Mouse (Mus musculus) stomach, postnatal 0 days (tissue): Measurements from ENCODE around the gene Nrp1. TPM values are rescaled to one million over a fixed set of nuclear protein-coding genes. Genes with fewer than 3 reads are reported as not detected.

Source experiments
- ATAC-seq: fragments of 200-750 bp; cut with Nextera tagmentation; 2 replicates; pipeline ENCODE4 v1.8.0; 2017; ENCODE audit not compliant: low FRiP score, low TSS enrichment
- DNase-seq: peaks from one replicate; pipeline ENCODE4 v3.0.0-alpha.2; 2016; ENCODE audit warnings: low spot score
- H3K27ac ChIP-seq: fragments of 300-500 bp; sonication (generic); replicated peaks from 2 replicates; pipeline ENCODE4 v1.5.1; 2014; ENCODE audit warnings: mild to moderate bottlenecking, control low read depth
- H3K27me3 ChIP-seq: fragments of 300-500 bp; sonication (generic); 2 replicates; pipeline ENCODE4 v1.6.1; 2014; ENCODE audit warnings: low read length; ENCODE audit not compliant: control insufficient read depth, insufficient read depth
- H3K36me3 ChIP-seq: fragments of 300-500 bp; sonication (generic); 2 replicates; pipeline ENCODE4 v1.6.1; 2014; ENCODE audit warnings: low read length, mixed read lengths; ENCODE audit not compliant: control insufficient read depth, insufficient read depth
- H3K4me1 ChIP-seq: fragments of 300-500 bp; sonication (generic); replicated peaks from 2 replicates; pipeline ENCODE4 v1.6.1; 2014; ENCODE audit warnings: antibody characterized with exemption; ENCODE audit not compliant: control insufficient read depth, insufficient read depth
- H3K4me2 ChIP-seq: fragments of 300-500 bp; sonication (generic); replicated peaks from 2 replicates; pipeline ENCODE4 v1.6.1; 2014; ENCODE audit warnings: low read depth, mild to moderate bottlenecking, control low read depth, moderate library complexity
- H3K4me3 ChIP-seq: fragments of 300-500 bp; sonication (generic); 2 replicates; pipeline ENCODE4 v1.5.1; 2014; ENCODE audit warnings: low read depth, low read length, control low read depth
- H3K9ac ChIP-seq: fragments of 300-500 bp; sonication (generic); 2 replicates; pipeline ENCODE4 v1.6.1; 2014; ENCODE audit warnings: mild to moderate bottlenecking, low read length, control low read depth, mixed read lengths
- H3K9me3 ChIP-seq: fragments of 300-500 bp; sonication (generic); 2 replicates; pipeline ENCODE4 v1.6.1; 2016; ENCODE audit warnings: low read length; ENCODE audit not compliant: control insufficient read depth
- CTCF ChIP-seq: IDR thresholded peaks from 2 replicates; pipeline ENCODE4 v1.5.1; 2016; ENCODE audit warnings: antibody characterized with exemption, low read depth, mild to moderate bottlenecking, moderate library complexity
- EP300 ChIP-seq: optimal IDR thresholded peaks from 2 replicates; pipeline ENCODE3; 2016; ENCODE audit warnings: antibody characterized with exemption
- WGBS: fragments of 180-500 bp; shearing (Covaris S2); extraction: QIAGEN DNeasy Blood & Tissue Kit; methylation state at CpG from one replicate; pipeline ENCODE4 v1.1.7; 2014; 5-methylcytosine and 5-hydroxymethylcytosine counted together
- polyA plus RNA-seq: library from polyadenylated mRNA; unstranded; fragments of >200 nt; fragmentation: Nextera tagmentation; extraction: Ambion mirVana; gene quantifications from 2 replicates; pipeline ENCODE4 v1.2.1, GENCODE M21; 2015

Gene Nrp1
- polyA plus RNA-seq, 1 experiment from 2014 or later = 16.9 TPM

DNA sequence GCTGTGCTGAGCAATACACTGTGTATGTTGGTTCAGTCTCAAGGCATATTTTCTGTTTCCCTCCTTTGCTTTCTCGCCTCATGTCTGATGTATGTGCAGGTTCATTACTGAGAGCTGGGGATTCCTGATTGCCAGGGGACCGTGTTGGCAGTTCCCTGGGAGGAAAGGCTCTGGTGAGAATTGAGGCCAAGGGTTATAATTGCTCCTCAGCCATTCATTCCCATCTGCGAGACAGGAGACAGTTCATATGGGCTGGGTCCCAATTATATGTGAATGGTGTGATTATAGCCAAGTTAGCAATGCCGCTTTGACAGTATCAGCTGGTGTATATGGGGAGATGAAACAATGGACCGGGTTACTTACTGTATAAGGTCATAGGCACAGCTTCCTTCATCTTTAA is 14.3 kb downstream of the Nrp1 start:
- Histone ChIP-seq H3K9me3 (no peaks in the 10 kb centered on the region), H3K4me3 (no peak overlapping the region), H3K36me3 (no peaks in the 10 kb centered on the region), H3K4me1 (no peaks in the 10 kb centered on the region), H3K27me3 (no peaks in the 10 kb centered on the region), H3K27ac (no peak overlapping the region), H3K9ac (no peak overlapping the region), H3K4me2 (no peak overlapping the region)
- DNase-seq = no peak
- no peak for ATAC-seq
- no peak for TF ChIP-seq CTCF
- TF ChIP-seq EP300 = no peak
- 78% methylated on average over 5 of the region's 5 CpGs for WGBS

DNA sequence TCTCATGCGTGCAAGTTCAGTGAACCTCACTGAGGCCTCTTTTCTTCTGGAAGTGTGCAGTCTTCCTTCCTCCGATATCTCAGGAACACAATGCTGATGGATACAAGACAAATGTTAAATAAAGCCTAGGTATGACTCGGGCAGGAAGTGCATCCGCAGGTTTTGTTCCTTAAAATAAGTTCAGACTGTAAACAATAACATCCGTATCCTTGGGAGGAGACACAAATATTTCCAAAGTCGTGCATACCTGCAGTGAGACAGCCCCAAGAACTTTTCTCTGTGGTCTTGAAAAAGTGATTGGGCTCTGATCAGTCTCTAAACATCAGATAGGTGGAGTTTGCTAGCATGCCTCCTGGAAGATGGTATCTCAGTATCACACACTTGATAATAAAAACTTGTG is 15.0 kb downstream of the Nrp1 start:
- no peaks in the 10 kb centered on the region for H3K36me3 ChIP-seq
- TF ChIP-seq EP300 (no peak), CTCF (no peak)
- H3K27me3 ChIP-seq = no peaks in the 10 kb centered on the region
- 80% methylated on average over 6 of the region's 6 CpGs for WGBS
- ATAC-seq (no peak), DNase-seq (no peak)
- H3K9me3 ChIP-seq = no peaks in the 10 kb centered on the region
- no peak overlapping the region for H3K27ac ChIP-seq
- H3K9ac ChIP-seq = no peak overlapping the region
- no peak overlapping the region for H3K4me3 ChIP-seq
- H3K4me1 ChIP-seq = no peaks in the 10 kb centered on the region
- H3K4me2 ChIP-seq = no peak overlapping the region

DNA sequence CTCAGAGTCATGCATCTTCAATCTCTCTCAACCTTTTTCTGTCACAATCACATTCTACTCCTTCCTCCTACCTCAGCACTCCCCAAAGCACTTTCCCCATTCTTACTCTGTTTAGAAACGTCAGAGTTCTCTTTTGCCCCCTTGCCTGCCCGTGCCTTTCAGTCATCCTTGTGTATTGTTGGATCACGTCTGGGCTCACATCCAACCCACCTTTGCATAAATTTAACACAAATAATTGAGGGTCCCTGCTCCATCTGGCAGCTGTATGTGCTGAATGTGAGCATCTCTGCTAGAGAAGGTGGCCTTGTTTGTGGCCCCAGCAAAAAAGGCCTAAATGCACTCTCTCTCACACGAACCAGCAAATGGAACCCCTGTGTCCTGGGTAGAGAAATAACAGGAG is 16.9 kb downstream of the Nrp1 start:
- H3K27ac ChIP-seq = no peak overlapping the region
- no peaks in the 10 kb centered on the region for H3K4me1 ChIP-seq
- H3K4me2 ChIP-seq = no peak overlapping the region
- WGBS = 37% methylated on average over 4 of the region's 4 CpGs
- no peaks in the 10 kb centered on the region for H3K27me3 ChIP-seq
- ATAC-seq (no peak), DNase-seq (no peak)
- H3K9ac ChIP-seq = no peak overlapping the region
- H3K9me3 ChIP-seq = no peaks in the 10 kb centered on the region
- TF ChIP-seq CTCF = no peak
- no peak for TF ChIP-seq EP300
- no peak overlapping the region for H3K4me3 ChIP-seq
- no peaks in the 10 kb centered on the region for H3K36me3 ChIP-seq

DNA sequence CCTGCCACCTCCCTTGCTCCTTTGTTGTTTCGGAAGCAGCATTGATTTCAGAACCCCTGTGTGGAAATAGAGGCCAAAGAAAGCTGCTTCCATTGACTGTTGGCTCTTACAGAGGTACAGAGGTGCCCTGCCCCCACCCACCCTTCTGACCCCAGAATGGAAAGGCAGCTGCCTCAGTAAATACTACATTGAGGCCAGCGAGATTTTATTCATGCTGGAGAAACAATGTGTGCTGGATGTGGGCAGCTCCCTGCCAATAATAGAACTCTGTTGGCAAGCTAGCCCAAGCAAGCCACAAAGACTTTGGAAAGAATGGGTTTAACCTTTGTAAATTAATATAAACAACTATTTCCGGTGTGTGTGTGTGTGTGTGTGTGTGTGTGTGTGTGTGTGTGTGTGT is 24.8 kb downstream of the Nrp1 start:
- DNase-seq (peak; percentile 24), ATAC-seq (no peak)
- no peak for TF ChIP-seq EP300
- TF ChIP-seq CTCF = no peak
- Histone ChIP-seq H3K4me2 (no peak overlapping the region), H3K4me3 (no peak overlapping the region), H3K4me1 (no peaks in the 10 kb centered on the region), H3K9me3 (no peaks in the 10 kb centered on the region), H3K27ac (no peak overlapping the region), H3K36me3 (no peaks in the 10 kb centered on the region), H3K27me3 (no peaks in the 10 kb centered on the region), H3K9ac (no peak overlapping the region)
- WGBS = 23% methylated on average over 3 of the region's 3 CpGs

DNA sequence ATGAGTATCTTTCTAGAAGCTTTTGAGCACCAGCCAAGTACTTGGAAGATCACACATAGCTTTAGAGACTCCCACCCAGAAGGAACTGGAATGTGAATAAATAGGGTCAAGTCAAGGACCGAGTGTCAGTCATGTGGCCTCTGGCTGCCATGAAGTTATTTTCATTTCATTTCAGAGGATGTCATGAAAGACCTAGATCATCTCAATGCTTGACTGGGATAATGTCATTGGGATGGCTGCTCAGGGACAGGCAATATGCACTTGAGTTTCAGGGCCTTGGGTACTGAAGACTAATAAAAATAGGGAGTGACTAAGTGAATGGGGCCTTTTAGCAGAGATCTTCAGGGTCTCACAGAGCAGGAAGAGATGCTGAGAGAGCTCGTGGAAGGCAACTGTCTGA is 26.0 kb downstream of the Nrp1 start:
- no peak for TF ChIP-seq CTCF
- TF ChIP-seq EP300 = no peak
- no peak for DNase-seq
- Histone ChIP-seq H3K27ac (no peak overlapping the region), H3K27me3 (no peaks in the 10 kb centered on the region), H3K4me1 (no peaks in the 10 kb centered on the region), H3K4me3 (no peak overlapping the region), H3K9me3 (no peaks in the 10 kb centered on the region), H3K36me3 (no peaks in the 10 kb centered on the region), H3K9ac (no peak overlapping the region), H3K4me2 (no peak overlapping the region)
- 59% methylated on average over 2 of the region's 2 CpGs for WGBS
- no peak for ATAC-seq

DNA sequence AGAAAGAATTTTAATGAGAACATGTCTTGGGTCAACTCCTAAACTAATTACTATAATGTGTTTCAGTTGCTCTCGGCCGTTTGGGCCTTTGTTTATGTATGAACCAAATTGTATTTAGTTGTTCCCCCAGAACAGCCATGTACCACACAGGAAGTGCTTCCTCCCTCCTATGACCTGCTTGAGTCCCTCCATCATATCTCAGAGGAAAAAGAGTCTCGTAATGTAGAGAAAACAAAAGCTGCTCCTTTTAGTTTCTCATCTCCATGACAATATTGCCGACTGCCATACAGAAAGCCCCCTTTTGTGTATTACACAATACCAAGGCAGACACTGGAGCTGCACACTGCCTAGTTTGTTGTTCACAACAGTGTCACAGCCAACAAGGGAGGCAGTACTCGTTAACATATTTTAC is 26.5 kb downstream of the Nrp1 start:
- Histone ChIP-seq H3K36me3 (no peaks in the 10 kb centered on the region), H3K27me3 (no peaks in the 10 kb centered on the region), H3K4me1 (no peaks in the 10 kb centered on the region), H3K27ac (no peak overlapping the region), H3K4me3 (no peak overlapping the region), H3K9ac (no peak overlapping the region), H3K4me2 (no peak overlapping the region), H3K9me3 (no peaks in the 10 kb centered on the region)
- ATAC-seq (no peak), DNase-seq (no peak)
- TF ChIP-seq EP300 (no peak), CTCF (no peak)
- 62% methylated on average over 5 of the region's 5 CpGs for WGBS
